Mouse (Mus musculus): ENCODE results near the gene Otub1. TPM values are rescaled to one million over a fixed set of nuclear protein-coding genes. Genes with fewer than 3 reads are reported as not detected.
A peak's percentile ranks its signal among the peaks of the same experiment; 100 is the strongest.

Gene Otub1
- total and polyA plus RNA-seq, 3 experiments, result 102 to 139 (median 119) TPM

GRCm38 (mm10) chr19:7172051-7172866 lies 33.9 kb downstream of the Otub1 start:
- dilution Hi-C loops (cut with MboI; ENCODE audit: extremely low pct_ligation_motif_present, extremely low pct_unique_long_range_greater_than_20kb, low sequenced_read_pairs), result no loop called here

GRCm38 (mm10) chr19:7171447-7171846 lies 34.7 kb downstream of the Otub1 start:
- dilution Hi-C loops (cut with MboI; ENCODE audit: extremely low pct_ligation_motif_present, extremely low pct_unique_long_range_greater_than_20kb, low sequenced_read_pairs), result no loop called here
- in situ Hi-C loops (cut with MboI; ENCODE audit: low pct_ligation_motif_present, low pct_unique_long_range_greater_than_20kb, low sequenced_read_pairs), result no loop called here
- Histone ChIP-seq H3K4me1 (ENCODE audit: control insufficient read depth in 1 of 2, insufficient read depth in 2 of 2) (peaks cover 2 to 11% of the 10 kb centered on the region in 2 experiments; a peak in 2 of 4 replicates), H3K79me2 (replicated peaks; ENCODE audit: control insufficient read depth, extremely low read depth, insufficient read depth, poor library complexity, severe bottlenecking) (no peaks in the 10 kb centered on the region), H3K27me3 (replicated peaks) (peaks cover 87% of the 10 kb centered on the region), H3K4me3 (replicated peaks in 1 of 3; ENCODE audit: low read depth in 2 of 3, low read length in 2 of 3, poor library complexity in 1 of 3) (no peak overlapping the region), H3K9me3 (replicated peaks; ENCODE audit: low read length) (no peaks in the 10 kb centered on the region), H3K9ac (ENCODE audit: insufficient read depth, low read depth) (no peak overlapping the region), H3K4me2 (ENCODE audit: insufficient read depth, low read depth, poor library complexity, severe bottlenecking) (no peak overlapping the region), H3K27ac (ENCODE audit: insufficient read depth, low read depth) (no peak overlapping the region), H3K36me3 (replicated peaks in 1 of 2; ENCODE audit: control insufficient read depth in 1 of 2, insufficient read depth in 1 of 2, low read length in 1 of 2) (no peaks in the 10 kb centered on the region)
- DNase-seq (ENCODE audit: extremely low read depth), result peak; percentile 6
- TF ChIP-seq GABPA (IDR thresholded peaks at IDR 0.05; ENCODE audit: insufficient replicate concordance, low read depth, low read length), result no peak
- TF ChIP-seq E2F4 (IDR thresholded peaks at IDR 0.05; ENCODE audit: insufficient replicate concordance, low read depth, low read length), result no peak
- no peak for TF ChIP-seq POLR2A (IDR thresholded peaks at IDR 0.05; ENCODE audit: low read depth, low read length)
- TF ChIP-seq MAZ (IDR thresholded peaks at IDR 0.05; ENCODE audit: low read depth, low read length), result no peak
- no peak for TF ChIP-seq NRF1 (IDR thresholded peaks at IDR 0.05; ENCODE audit: low read depth, low read length)
- no peak for TF ChIP-seq ZC3H11A (IDR thresholded peaks at IDR 0.05; ENCODE audit: low read depth, low read length)
- no peak for TF ChIP-seq RCOR1 (conservative IDR thresholded peaks at IDR 0.05; ENCODE audit: low read depth, low read length)
- no peak for TF ChIP-seq IRF4 (IDR thresholded peaks at IDR 0.05; ENCODE audit: low read depth, low read length)
- TF ChIP-seq UBTF (IDR thresholded peaks at IDR 0.05; ENCODE audit: low read depth, low read length), result no peak
- no peak for TF ChIP-seq CTCF (conservative IDR thresholded peaks at IDR 0.05 in 1 of 2, IDR thresholded peaks at IDR 0.05 in 1 of 2; ENCODE audit: low read depth in 2 of 2, low read length in 2 of 2)
- no peak for TF ChIP-seq CHD1 (IDR thresholded peaks at IDR 0.05; ENCODE audit: low read depth, low read length)
- TF ChIP-seq SIN3A (IDR thresholded peaks at IDR 0.05; ENCODE audit: low read length), result no peak
- no peak for TF ChIP-seq ETS1 (conservative IDR thresholded peaks at IDR 0.05; ENCODE audit: low read depth, low read length)
- no peak for TF ChIP-seq KAT2A (IDR thresholded peaks at IDR 0.05; ENCODE audit: insufficient replicate concordance, low read length)
- no peak for TF ChIP-seq JUND (conservative IDR thresholded peaks at IDR 0.05; ENCODE audit: low read depth, low read length)

More at GRCm38 (mm10) chr19:7172051-7172866, 33.9 kb downstream of the Otub1 start:
- TF ChIP-seq USF1 (IDR thresholded peaks at IDR 0.05; ENCODE audit: low read depth, low read length) (no peak), MYC (IDR thresholded peaks at IDR 0.05; ENCODE audit: low read depth, low read length) (no peak), NELFE (IDR thresholded peaks at IDR 0.05; ENCODE audit: low read depth, low read length) (no peak), MAFK (IDR thresholded peaks at IDR 0.05; ENCODE audit: insufficient replicate concordance, low read length) (no peak), CTCF (conservative IDR thresholded peaks at IDR 0.05 in 1 of 2, IDR thresholded peaks at IDR 0.05 in 1 of 2; ENCODE audit: low read depth in 2 of 2, low read length in 2 of 2) (no peak), USF2 (conservative IDR thresholded peaks at IDR 0.05; ENCODE audit: low read depth, low read length) (no peak)
- no peaks in the 10 kb centered on the region for H3K9me3 ChIP-seq (replicated peaks; ENCODE audit: low read length)
- no peaks in the 10 kb centered on the region for H3K36me3 ChIP-seq (replicated peaks in 1 of 2; ENCODE audit: control insufficient read depth in 1 of 2, insufficient read depth in 1 of 2, low read length in 1 of 2)
- no peak overlapping the region for H3K4me3 ChIP-seq (replicated peaks in 1 of 3; ENCODE audit: low read depth in 2 of 3, low read length in 2 of 3, poor library complexity in 1 of 3)
- in situ Hi-C loops (cut with MboI; ENCODE audit: low pct_ligation_motif_present, low pct_unique_long_range_greater_than_20kb, low sequenced_read_pairs), result no loop called here
- H3K27me3 ChIP-seq (replicated peaks), result peaks cover 86% of the 10 kb centered on the region
- H3K9ac ChIP-seq (ENCODE audit: insufficient read depth, low read depth), result no peak overlapping the region
- H3K4me1 ChIP-seq (ENCODE audit: control insufficient read depth in 1 of 2, insufficient read depth in 2 of 2), result peaks cover 2 to 11% of the 10 kb centered on the region in 2 experiments; a peak in 2 of 4 replicates
- DNase-seq (ENCODE audit: extremely low read depth), result no peak
- no peak overlapping the region for H3K27ac ChIP-seq (ENCODE audit: insufficient read depth, low read depth)
- no peak overlapping the region for H3K4me2 ChIP-seq (ENCODE audit: insufficient read depth, low read depth, poor library complexity, severe bottlenecking)
- no peaks in the 10 kb centered on the region for H3K79me2 ChIP-seq (replicated peaks; ENCODE audit: control insufficient read depth, extremely low read depth, insufficient read depth, poor library complexity, severe bottlenecking)

All from CH12.LX (cell line).